Mouse (Mus musculus) ES-E14 (cell line): Measurements from ENCODE around the gene Dusp19. TPM values are rescaled to one million over a fixed set of nuclear protein-coding genes. Genes with fewer than 3 reads are reported as not detected.

Experiments
- DNase-seq: peaks from one replicate; pipeline ENCODE4 v3.0.0-alpha.2; 2013; ENCODE audit warnings: low read depth, low spot score
- H3K27ac ChIP-seq: 2 replicates; pipeline ENCODE4 v1.5.1; 2012; ENCODE audit warnings: low read depth, mild to moderate bottlenecking, low read length, moderate library complexity, mixed read lengths; ENCODE audit not compliant: poor library complexity, insufficient read depth, severe bottlenecking
- H3K36me3 ChIP-seq: 2 replicates; pipeline ENCODE4 v1.6.1; 2012; ENCODE audit warnings: mild to moderate bottlenecking, low read length, moderate library complexity, mixed read lengths; ENCODE audit not compliant: control insufficient read depth, poor library complexity, insufficient read depth, severe bottlenecking
- H3K4me1 ChIP-seq, 2 experiments: fragments of 150-350 bp in 1 of 2; sonication (generic) in 1 of 2; 2 replicates each; pipeline ENCODE4 v1.6.1; 2012; ENCODE audit warnings: low read length in 2 of 2, mild to moderate bottlenecking in 1 of 2, mixed read lengths in 1 of 2; ENCODE audit not compliant: control insufficient read depth in 2 of 2, insufficient read depth in 2 of 2, poor library complexity in 1 of 2
- H3K4me3 ChIP-seq, 2 experiments: fragments of 150-350 bp in 1 of 2; sonication (generic) in 1 of 2; 2 replicates each; pipeline ENCODE4 v1.5.1; 2012; ENCODE audit warnings: low read length in 2 of 2, low read depth in 1 of 2, mild to moderate bottlenecking in 1 of 2, mixed read lengths in 1 of 2; ENCODE audit not compliant: insufficient read depth in 1 of 2, poor library complexity in 1 of 2, severe bottlenecking in 1 of 2
- H3K9ac ChIP-seq: 2 replicates; pipeline ENCODE4 v1.6.1; 2012; ENCODE audit warnings: low read depth, mild to moderate bottlenecking, low read length, mixed read lengths; ENCODE audit not compliant: poor library complexity, insufficient read depth, severe bottlenecking
- H3K9me3 ChIP-seq: fragments of 150-350 bp; sonication (generic); 2 replicates; pipeline ENCODE4 v1.6.1; 2012; ENCODE audit warnings: low read depth, mild to moderate bottlenecking, low read length; ENCODE audit not compliant: control insufficient read depth, insufficient read depth
- CHD2 ChIP-seq: IDR thresholded peaks from 2 replicates; pipeline ENCODE4 v1.6.1; 2014; ENCODE audit warnings: mild to moderate bottlenecking, low read depth, low read length, inconsistent platforms
- HCFC1 ChIP-seq: IDR thresholded peaks from 2 replicates; pipeline ENCODE4 v1.6.1; 2012; ENCODE audit warnings: low read length, inconsistent platforms, borderline replicate concordance; ENCODE audit not compliant: insufficient read depth
- MAFK ChIP-seq: IDR thresholded peaks from 2 replicates; pipeline ENCODE4 v1.6.1; 2014; ENCODE audit warnings: mild to moderate bottlenecking, low read depth, low read length, inconsistent platforms; ENCODE audit not compliant: insufficient read depth
- ZC3H11A ChIP-seq: IDR thresholded peaks from 2 replicates; pipeline ENCODE4 v1.6.1; 2012; ENCODE audit warnings: low read depth, mild to moderate bottlenecking, inconsistent platforms, low read length, borderline replicate concordance
- ZNF384 ChIP-seq: IDR thresholded peaks from 2 replicates; pipeline ENCODE4 v1.6.1; 2012; ENCODE audit warnings: low read depth, low read length, inconsistent platforms
- in situ Hi-C, 2 experiments: fragments of 600-800 bp; cut with MboI; formaldehyde crosslinking; loops; one replicate each; pipeline ENCODE4 v1.15.1; 2025; ENCODE audit warnings: low sequenced_read_pairs in 2 of 2, inconsistent platforms in 1 of 2; ENCODE audit not compliant: unreplicated experiment in 2 of 2
- total RNA-seq: library from RNA; depleted of rRNA; stranded (reverse); fragments of 300-350 nt; gene quantifications from 2 replicates; pipeline ENCODE4 v1.2.3, GENCODE M21; 2012; rRNA removed

Dusp19 gene
- total RNA-seq: 7.3 TPM in 2 replicates

DNA sequence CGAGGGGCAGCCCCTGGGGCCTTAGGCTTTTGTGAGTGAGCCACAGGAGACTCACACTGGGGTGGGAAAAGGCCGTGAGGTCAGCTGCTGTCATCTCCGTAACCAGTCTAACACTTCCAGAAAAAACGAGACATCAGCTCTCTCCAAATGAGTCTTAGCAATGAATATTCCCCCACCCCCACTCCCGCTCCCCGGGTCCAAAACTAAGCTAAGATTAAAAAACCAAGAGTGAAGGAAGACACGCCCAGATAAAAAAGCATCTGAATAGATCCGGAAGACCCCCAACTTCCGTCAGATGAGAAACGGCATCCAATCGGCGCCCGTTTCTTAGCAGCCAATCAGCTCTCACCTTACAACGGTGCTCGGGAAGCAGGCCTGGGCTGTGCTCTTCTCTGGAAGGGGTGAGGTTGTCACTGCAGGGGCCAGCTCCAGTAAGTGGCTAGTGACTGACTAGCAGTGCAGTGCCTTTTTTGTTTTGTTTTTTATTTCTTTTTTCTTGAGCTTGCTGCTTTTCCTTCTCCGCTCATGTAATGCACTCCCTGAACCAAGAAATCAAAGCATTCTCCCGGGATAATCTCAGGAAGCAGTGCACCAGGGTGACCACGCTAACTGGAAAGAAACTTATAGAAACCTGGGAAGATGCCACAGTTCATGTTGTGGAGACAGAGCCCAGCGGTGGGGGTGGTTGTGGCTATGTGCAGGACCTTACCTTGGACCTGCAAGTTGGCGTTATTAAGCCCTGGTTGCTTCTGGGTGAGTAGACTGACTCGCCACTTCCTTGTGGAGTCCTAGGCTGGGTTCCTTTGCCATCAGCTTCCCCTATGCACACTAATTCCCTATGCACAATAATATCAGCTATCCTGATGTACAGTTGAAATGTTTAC lies at the start of gene Dusp19, which contains the start of gene Nup35:
Gene Dusp19 (plus strand): TSS at position 192 of the 884 bp plus-strand sequence.
Gene Nup35 (plus strand): TSS at position 383 of the 884 bp plus-strand sequence.
- DNase-seq: peak; percentile 83
- peak within 1 kb of the TSS; percentile 76 for H3K9ac ChIP-seq
- H3K36me3 ChIP-seq: no peaks in the 10 kb centered on the region
- in situ Hi-C loops: no loop called here
- H3K4me3 ChIP-seq: peak within 1 kb of the TSS; percentile 65 to 87
- H3K4me1 ChIP-seq: peaks cover 1 to 3% of the 10 kb centered on the region in 2 experiments; a peak in 2 of 4 replicates
- H3K27ac ChIP-seq: peak within 1 kb of the TSS; percentile 9; the same call in 1 of the 2 replicates
- no peak for TF ChIP-seq ZNF384
- TF ChIP-seq HCFC1: no peak
- TF ChIP-seq CHD2: no peak
- TF ChIP-seq ZC3H11A: no peak
- TF ChIP-seq MAFK: no peak
- no peaks in the 10 kb centered on the region for H3K9me3 ChIP-seq

DNA sequence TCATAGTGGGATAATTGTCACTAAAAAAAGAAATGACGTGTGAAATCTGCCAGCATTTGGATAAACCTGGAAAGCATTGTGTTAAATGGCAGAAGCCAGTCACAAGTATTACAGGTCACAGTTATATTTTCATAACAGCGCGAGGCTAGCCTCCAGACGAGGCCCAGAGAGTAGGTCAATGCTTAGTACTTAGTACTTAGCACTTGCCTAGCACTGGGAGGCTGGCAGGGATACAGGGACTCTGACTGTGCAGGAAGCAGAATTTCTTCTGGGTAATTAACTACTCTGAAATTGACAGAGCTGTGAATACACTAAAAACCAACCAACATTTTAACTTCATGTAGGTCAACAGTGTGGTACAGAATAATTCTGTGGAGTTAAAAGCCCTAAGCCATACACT lies 49.4 kb upstream of the Dusp19 start:
- H3K27ac ChIP-seq: no peak overlapping the region
- in situ Hi-C loops: no loop called here
- TF ChIP-seq ZC3H11A: no peak
- no peak for TF ChIP-seq MAFK
- no peak for TF ChIP-seq CHD2
- no peak for TF ChIP-seq ZNF384
- no peak for TF ChIP-seq HCFC1
- H3K4me1 ChIP-seq: no peaks in the 10 kb centered on the region
- H3K4me3 ChIP-seq: no peak overlapping the region
- H3K9ac ChIP-seq: no peak overlapping the region
- DNase-seq: no peak
- H3K36me3 ChIP-seq: no peaks in the 10 kb centered on the region
- no peaks in the 10 kb centered on the region for H3K9me3 ChIP-seq

DNA sequence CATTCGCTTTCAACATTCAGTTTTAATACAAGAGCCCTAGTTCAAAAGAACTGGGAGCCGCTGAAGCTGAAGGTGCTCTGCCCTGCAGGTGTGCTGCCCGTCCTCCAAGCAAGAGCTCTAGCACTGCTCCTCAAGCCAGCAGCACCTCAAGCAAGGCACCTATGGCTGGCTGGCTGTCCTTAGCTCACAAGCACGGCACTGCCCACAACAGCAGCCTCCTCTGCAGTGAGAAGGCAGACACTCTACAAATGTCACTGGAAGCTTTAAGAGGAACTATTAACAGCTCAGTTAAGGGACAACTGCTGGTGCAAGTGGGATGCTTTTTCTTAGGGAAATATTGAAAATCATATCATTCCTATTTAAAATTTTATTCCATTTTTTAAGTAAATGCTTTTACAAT lies 46.2 kb upstream of the Dusp19 start:
- in situ Hi-C loops: no loop called here
- Histone ChIP-seq H3K9me3 (no peaks in the 10 kb centered on the region), H3K9ac (no peak overlapping the region), H3K4me1 (0 out of 4 replicates have a peak, but pooled peaks cover 0 to 2% of the 10 kb centered on the region in 2 experiments), H3K36me3 (no peaks in the 10 kb centered on the region), H3K27ac (no peak overlapping the region), H3K4me3 (no peak overlapping the region)
- TF ChIP-seq ZC3H11A (no peak), MAFK (no peak), ZNF384 (no peak), CHD2 (no peak), HCFC1 (no peak)
- no peak for DNase-seq

DNA sequence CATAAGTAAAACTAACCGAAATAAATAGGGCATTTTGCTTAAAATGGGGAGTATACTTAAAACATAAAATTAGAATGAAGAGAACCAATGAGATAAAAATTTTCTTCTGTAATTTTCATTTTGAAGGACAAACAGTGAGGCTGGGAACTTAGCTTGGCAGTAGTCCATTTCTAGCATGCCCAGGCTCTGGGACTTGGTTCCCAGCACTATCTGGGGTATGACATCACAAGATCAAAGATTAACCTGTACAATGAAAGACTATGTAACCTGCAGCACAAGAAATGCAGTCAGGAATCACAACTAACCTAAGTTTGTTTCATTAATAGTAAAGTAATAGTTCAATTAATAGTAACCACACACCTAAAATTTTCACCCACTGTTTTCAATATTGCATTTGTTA lies 39.6 kb upstream of the Dusp19 start:
- in situ Hi-C loops: no loop called here
- Histone ChIP-seq H3K9me3 (no peaks in the 10 kb centered on the region), H3K36me3 (no peaks in the 10 kb centered on the region), H3K27ac (no peak overlapping the region), H3K9ac (no peak overlapping the region), H3K4me1 (0 out of 4 replicates have a peak, but pooled peaks cover 0 to 4% of the 10 kb centered on the region in 2 experiments), H3K4me3 (no peak overlapping the region)
- no peak for TF ChIP-seq HCFC1
- no peak for TF ChIP-seq ZC3H11A
- TF ChIP-seq CHD2: no peak
- TF ChIP-seq MAFK: no peak
- no peak for TF ChIP-seq ZNF384
- no peak for DNase-seq
